Mouse (Mus musculus): Measurements from ENCODE around the gene Tsen54.
"Not testable (repeated sequence)": the region's sequence is repeated elsewhere in the genome, so short reads cannot be mapped to it uniquely, and the experiment has no call there.

Gene Tsen54

DNA sequence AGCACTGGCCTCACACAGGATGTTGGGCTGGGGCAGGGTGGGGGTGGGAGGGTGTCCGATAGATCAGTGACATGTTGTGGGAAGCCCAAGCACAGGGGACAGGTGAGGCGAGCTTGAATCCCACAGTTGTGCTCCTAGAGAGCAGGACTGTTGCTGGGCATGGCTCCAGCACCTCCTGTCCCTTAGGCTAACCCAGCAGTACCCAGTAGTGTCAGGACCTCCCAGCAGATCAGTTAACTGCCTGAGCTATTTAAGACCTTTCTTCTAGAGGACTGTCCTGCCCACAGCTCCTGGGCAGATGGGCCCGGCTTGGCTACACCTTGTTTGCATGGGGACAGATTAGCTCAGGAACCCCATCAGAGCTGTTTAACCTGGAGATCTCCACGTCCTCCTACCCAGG, 14.5 kb downstream of the Tsen54 start:
- DNase-seq (ENCODE audit: low spot score), result no peak

DNA sequence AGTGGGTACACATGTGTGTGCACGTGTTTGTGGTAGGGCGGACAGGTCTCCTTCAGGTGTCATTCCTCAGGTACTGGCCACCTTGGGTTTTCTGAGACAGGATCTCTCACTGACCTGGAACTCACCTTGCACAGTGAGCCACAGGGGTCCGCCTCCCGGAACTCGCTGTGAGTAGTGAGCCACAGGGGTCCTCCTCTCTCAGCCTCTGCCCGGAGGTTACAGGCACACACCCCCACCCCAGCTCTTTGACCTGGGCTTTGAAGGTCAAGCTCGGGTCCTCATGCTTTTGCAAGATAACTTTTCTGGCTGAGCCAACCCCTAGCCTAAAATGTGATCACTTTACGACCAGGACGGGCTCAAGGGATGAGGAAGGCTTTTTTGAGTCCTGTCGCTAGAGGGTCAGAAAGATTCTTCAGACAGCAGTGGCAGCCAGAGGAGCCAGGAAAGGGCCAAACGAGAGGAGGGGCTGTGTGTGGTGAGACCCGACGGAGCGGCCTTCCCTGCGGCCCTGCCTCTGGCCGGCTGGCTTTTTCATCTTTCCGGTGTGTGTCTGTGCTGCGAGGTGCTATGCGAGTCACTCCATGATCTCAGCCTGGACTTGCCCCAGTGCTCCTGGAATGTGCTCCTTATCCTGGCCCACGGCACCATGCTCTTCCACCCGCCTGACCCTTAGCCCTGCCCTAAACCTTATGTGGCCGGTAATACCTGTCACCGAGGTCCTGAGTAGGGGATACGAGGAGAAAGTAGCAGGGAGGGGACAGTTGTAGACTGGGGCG, 16.2 kb downstream of the Tsen54 start:
- DNase-seq (ENCODE audit: low spot score), result no peak

DNA sequence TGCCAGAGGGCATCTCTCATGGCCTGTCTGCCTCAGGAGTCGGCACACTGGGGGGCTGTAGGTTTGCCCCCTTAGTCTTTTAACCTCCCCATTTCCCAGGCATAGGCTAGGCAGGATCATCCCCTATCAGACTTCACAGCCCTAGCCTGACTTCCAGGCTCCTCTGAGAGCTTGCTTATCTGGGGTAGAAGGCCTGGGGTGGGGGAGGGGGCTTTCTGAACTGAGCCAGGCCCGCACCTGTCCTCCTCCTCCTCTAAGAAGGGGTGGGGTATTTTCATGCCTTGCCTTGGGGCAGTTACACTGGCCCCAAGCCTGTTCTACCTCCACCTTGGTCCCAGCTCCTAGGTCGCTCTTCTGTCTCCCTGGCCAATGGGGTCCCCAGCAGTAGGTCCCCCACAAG, 17.0 kb downstream of the Tsen54 start:
- DNase-seq (ENCODE audit: low spot score), result no peak

DNA sequence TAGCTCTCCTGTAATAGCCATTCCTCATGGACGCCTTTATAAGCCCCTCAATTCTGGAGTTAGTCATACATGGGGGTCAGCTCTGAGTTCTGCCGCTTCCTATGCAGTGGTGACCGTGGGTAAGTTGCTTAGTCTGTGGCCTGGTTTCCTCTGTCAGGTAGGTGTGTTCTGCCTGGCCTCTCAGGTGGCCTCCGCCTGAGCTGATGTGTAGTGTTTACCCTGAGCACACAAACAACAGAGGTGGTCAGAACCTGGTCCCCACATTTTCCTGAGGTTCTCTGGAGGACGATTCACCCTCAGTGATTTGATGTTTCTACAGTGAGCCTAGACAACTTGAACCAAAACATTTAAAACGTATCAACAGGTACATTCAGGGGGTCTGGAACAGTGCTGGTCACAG, 17.5 kb downstream of the Tsen54 start:
- no peak for DNase-seq (ENCODE audit: low spot score)

DNA sequence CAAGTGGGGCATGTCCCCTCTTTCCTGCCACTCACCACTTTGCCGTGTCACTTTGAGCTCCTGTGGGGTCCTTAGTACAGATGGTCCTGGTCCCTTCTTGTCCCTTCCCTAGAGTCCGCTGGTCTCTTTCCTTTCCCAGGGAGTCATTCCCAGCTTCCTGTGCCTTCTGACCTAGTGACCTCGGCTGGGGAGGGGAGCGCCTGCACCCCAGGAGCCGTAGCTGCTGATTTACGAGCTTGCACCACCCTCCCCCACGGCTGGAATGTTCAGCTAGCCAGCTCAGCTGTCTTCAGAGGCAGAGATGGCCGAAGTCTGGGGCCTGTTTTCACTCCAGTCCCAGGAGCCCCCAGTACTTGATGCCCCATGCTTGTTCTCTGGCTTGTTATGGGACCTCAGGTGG, 18.0 kb downstream of the Tsen54 start:
- DNase-seq (ENCODE audit: low spot score), result no peak

DNA sequence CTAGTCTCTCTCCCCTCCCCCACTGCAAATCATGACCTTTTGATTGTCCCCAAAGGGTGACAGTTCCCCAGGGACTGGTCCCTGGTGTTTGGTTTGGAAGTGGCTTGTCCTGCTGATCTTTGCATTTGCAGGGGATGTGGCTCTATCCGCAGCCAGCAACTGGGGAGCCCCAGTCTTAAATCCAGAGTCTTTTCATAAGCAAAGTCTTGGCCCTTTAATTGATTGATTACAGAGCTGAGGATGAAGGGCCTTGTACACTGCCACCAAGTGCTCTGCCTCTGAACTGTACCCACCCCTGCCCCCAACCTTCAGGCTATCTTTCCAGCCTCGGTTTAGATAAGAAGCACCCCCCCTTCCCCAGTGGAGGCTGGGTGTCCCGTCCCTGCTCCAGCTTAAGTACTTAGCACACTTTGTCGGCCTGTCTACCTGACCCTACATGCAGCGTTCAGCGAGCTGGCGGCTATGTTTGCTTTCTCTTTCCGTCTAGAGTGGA, 18.5 kb downstream of the Tsen54 start:
- no peak for DNase-seq (ENCODE audit: low spot score)

GRCm38 (mm10) chr11:115834033-115834432, 19.5 kb downstream of the Tsen54 start:
- DNase-seq (ENCODE audit: low spot score), result no peak

- no peak for DNase-seq (ENCODE audit: low spot score)
Observed at GRCm38 (mm10) chr11:115836656-115837395, 22.3 kb downstream of the Tsen54 start.

DNA sequence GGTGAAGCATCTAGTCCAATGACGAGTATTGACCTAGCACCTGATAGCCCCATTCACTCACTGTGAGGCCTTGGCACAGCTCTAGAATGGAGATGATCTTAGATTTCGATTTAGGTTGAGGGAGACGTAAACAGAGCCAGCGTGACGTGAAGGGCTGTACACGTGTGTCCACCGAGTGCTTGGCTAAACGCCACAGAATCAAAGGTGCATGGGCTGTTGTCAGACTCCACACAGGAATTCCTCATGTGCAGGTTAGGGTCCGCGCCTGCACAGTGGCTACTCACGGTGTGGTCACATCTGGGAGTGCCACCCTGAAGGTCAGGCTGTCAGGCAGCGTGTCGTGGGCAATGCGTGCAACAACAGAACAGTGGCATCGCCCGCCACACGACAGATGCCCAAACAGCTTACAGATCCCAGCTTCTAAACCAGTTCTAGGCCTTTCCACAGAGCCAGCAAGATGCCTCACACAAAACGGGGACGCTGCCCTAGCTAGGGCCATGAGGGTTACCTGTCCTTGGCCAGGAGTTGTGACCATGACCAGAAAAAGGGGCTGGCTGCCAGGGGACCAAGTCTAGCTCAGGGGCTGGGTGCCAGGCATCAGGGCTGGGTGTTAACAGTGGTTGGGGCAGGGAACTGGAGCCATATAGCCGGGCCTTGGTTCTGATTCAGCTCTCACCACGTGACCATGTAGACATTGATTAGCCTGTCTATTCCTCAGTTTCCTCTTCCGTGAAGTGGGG, 23.3 kb downstream of the Tsen54 start:
- no peak for DNase-seq (ENCODE audit: low spot score)

DNA sequence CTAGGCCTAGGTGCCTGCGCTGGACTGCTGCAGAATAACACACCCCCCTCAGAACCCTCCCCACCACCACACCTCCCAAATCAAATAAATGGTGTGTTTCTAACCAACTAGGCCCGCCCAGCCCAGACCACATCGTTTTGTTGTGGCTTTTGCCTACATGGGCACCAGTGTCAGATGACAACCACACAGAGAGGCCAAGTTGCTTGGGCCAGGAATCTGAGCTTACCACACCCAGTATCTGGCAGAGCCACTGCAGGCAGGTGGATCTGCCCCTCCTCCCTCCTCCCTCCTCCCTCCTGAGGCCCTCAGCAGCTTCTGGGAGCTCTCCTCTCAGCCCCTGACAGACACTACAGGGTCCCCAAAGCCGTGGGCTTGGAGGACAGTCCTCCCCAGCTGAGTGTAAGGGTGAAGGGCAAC, 24.4 kb downstream of the Tsen54 start:
- DNase-seq (ENCODE audit: low spot score), result no peak

DNA sequence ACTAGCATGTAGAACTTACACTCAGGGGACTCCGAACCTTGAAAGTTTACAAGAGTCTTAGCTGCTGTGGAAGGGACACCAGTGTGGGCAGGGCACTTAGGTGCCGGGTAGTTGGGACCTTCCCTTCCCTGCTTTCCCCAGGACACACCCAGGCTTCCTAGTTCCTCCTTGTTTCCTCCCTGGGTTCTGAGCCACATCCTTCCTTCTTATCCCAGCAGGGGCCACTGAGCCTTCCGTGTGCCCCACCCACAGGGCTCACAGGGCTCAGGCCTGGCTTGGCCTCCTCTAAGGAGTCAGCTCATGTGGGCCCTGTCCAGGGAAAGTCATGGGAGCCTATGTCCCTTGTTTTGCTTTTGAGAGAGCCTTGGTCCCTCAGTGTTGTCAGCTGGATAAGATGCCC, 25.2 kb downstream of the Tsen54 start:
- no peak for DNase-seq (ENCODE audit: low spot score)

DNA sequence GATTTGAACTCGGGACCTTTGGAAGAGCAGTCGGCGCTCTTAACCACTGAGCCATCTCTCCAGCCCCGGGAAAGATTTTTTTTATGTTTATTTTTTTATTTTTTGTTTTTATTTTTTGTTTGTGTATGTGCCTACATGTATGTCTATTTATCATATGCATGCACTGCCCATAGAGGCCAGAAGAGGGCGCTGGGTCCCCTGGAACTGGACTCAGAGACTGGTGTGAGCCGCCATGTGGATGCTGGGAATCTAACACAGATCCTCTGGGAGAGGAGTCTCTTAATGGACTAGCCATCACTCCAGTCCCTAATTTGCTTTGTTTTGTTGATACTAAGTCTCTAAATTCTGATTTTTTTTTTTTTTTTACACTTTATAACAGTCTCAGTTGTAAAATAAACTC, 26.5 kb downstream of the Tsen54 start:
- no peak for DNase-seq (ENCODE audit: low spot score)

DNA sequence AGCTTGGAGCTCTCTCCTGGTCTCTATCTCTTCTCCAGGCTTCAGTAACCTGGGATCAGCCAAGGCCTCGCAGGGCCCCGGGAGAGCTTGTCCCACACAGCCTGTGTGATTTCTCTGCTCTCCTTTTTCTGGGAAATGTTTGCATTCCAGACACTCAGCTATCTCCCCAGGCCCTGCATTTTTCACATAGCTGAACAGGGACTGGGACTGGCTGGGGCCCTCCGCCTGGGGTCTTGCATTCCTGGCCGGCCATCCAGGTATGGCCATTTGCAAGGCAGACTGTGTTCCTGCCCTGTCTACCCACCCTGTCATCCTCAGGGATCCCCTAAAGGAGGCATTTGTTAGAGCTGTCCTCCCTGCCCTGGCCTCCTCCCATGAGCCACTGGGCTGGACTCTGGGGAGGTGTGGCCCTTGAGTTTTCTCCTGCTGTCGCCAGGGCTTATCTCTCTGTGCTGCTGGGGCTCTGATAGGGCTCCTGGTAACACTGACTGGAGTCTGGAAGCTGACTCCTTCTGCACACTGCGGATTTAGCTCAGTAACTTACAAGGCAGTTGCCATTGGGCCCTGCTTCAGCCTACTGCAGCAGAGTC, 27.5 kb downstream of the Tsen54 start:
- DNase-seq (ENCODE audit: low spot score), result no peak

GRCm38 (mm10) chr11:115843141-115843890, 28.8 kb downstream of the Tsen54 start:
- DNase-seq (ENCODE audit: low spot score), result no peak

DNA sequence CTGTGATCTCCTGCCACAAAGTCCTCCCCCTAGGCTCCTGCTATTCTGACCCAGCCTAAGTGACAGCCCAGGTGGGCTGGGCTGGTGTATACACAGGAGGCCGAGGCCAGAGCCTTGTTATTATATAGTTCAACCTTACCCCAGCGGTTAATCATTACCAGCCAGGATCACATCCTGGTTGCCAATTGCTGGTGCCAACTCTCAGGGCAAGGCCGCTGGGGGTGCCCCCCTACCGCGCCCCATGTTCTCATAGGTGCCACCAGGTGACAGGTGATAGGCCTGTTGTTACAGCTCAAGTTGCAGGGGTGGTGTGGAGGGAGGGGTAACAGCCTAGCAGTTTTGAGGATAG, 29.3 kb downstream of the Tsen54 start:
- no peak for DNase-seq (ENCODE audit: low spot score)

DNA sequence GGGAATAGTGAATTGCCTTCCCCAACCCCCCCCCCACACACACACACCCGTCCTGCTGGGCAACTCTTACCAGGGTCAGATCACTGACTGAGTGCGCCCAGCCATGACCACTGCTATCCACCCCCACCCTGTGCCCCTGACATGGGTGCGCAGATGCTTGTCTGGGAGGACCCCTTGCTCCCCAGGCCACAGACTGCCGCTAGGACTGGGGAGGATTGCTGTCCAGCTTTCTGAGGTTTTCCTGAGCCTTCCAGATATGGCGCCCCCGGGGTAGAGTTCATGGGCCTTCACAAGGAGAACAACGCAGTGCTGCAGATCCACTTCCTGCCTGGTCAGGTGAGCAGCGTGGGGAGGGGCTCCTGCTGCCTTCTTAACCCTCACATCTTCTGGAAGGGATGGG, 29.7 kb downstream of the Tsen54 start:
- DNase-seq (ENCODE audit: low spot score), result no peak

- DNase-seq (ENCODE audit: low spot score), result no peak
Observed at GRCm38 (mm10) chr11:115845819-115846218, 31.3 kb downstream of the Tsen54 start.

DNA sequence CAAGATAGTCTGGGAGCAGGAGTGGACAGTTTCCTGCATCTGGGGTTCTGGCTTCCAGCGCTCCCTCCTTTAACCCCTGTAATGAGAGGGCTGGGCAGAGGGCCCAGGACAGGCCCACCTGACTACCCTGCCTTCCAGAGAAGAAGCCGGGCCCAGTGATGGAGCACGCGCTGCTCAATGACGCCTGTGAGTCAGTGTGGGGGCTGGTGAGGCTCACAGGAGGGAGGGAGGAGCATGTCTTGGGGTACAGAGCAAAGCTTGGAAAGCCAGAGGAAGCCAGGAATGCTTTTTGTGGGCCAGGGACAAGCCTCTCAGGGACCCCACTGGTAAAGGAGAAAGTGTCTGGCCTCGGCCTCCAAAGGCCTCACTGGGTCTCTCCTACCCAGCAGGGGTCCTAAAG, 40.1 kb downstream of the Tsen54 start:
- DNase-seq (ENCODE audit: low spot score), result no peak

DNA sequence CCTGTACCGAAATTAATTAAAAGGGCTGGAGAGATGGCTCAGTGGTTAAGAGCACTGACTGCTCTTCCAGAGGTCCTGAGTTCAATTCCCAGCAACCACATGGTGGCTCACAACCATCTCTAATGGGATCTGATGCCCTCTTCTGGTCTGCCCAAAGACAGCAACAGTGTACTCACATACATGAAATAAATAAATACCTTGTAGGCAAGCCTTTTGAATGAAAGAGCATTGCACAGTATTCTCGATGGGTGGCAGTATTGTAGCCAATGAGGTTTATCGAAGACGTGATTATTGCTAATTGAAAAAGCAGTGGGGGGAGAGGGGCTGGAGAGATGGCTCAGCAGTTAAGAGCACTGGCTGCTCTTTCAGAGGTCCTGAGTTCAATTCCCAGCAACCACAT, 42.6 kb downstream of the Tsen54 start:
- DNase-seq (ENCODE audit: low spot score), result not testable (repeated sequence)

- no peak for DNase-seq (ENCODE audit: low spot score)
Observed at GRCm38 (mm10) chr11:115857936-115858335, 43.4 kb downstream of the Tsen54 start.

DNA sequence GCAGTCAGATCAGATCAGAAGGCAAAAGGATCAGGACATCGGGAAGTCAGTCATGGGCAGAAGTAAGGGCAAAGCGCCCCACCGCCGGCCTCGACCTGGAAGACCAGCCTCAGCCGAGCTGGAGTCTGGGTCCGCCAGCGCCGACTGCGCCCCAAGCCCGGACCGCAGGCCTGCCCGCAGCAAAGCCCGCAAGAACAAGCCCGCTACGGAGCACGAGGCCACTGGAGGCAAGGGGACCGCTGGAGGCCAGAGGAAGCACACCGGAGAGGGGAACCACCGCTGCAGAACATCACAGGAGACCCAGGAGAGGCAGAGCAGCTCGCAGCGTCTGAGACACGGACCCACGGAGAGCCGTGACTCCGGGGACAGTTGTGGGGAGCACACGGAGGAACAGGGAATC, 43.8 kb downstream of the Tsen54 start, which contains the start of gene Myo15b:
Myo15b (plus strand) TSS at position 53 of the 400 bp plus-strand sequence.
- no peak for DNase-seq (ENCODE audit: low spot score)
